ENCODE assay signal across 21 mouse cellular contexts in the genomic region with DNA sequence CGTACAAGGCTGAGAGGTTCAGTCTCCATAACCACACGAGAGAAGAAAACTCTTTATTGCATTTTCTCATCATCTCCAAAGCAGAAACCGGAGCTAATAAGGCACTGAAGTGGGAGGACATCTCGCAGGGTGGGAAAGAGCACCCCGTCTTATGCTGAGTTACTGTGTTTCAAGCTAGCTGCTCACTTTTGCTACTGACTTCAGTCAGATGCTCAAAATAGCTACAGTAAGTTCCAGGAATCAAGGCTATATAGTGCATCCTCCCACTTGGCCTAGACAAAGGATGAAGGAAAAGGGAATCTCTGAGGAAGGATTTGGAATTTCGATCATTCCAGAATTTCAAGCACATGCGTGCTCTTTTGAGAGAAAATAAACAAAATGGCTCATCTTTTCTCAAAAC. TPM values are rescaled to one million over a fixed set of nuclear protein-coding genes. Genes with fewer than 3 reads are reported as not detected.
A peak's percentile ranks its signal among the peaks of the same experiment; 100 is the strongest.
DNase-seq lines count a peak whose midpoint lies in the region; ATAC-seq lines count a peak whose summit lies in the region.
"Had no signal": no experiment of that assay in that cellular context is flagged by ENCODE, and none has a peak within 500 bp of the region (broad histone marks: within the 10 kb centered on the region; RNA-seq: fewer than 3 reads in every experiment).

No protein-coding gene starts in this region.

- DNase-seq in frontal cortex, adult 2 months (ENCODE audit: extremely low spot score in 1 of 2, low spot score in 1 of 2): no peak
- DNase-seq in testis, postnatal 14 days (ENCODE audit: low spot score): peak; percentile 15
- DNase-seq in testis, postnatal 10 days (ENCODE audit: low spot score): no peak
- DNase-seq: adrenal gland, adult 2 months; adrenal gland, postnatal 10 days; adrenal gland, postnatal 25 days; B cell, adult 2 months; cerebellum, adult 11-12 months; cerebellum, adult 2 months; cerebellum, adult 9-10 months; cerebellum, postnatal 10 days; cerebellum, postnatal 25 days; forebrain, postnatal 0 days had no signal

- ATAC-seq in frontal cortex, adult (ENCODE audit: low TSS enrichment): peak; percentile 94
- ATAC-seq in activated CD4-positive, CD25-positive, alpha-beta regulatory T cell, adult 4 months: no peak
- ATAC-seq: CD4-positive, CD25-positive, alpha-beta regulatory T cell, adult 4 months; forebrain, embryonic 13.5 days; forebrain, embryonic 15.5 days; forebrain, postnatal 0 days; Patski had no signal

RNA-seq across cellular contexts. Expression of a gene that starts 6.1 kb away (rescaled TPM):
- 0.11 and 0.32 TPM in 2 replicates for polyA plus RNA-seq in frontal cortex, adult 2 months (2012; rRNA removed)
- 10 to 100 TPM; 32.4 to 41.6 TPM for polyA plus RNA-seq in activated CD4-positive, CD25-positive, alpha-beta regulatory T cell, adult 4 months (2017; shearing (Covaris generic))
- polyA plus RNA-seq: adrenal gland, adult 2 months; embryonic facial prominence, embryonic 10.5 days; forebrain, embryonic 11.5 days; Patski had no signal

RNA-seq across cellular contexts. Expression of a gene that starts 32.0 kb away (rescaled TPM):
- polyA plus RNA-seq in frontal cortex, adult 2 months (2012; rRNA removed): 71.2 and 75.4 TPM in 2 replicates
- polyA plus RNA-seq in activated CD4-positive, CD25-positive, alpha-beta regulatory T cell, adult 4 months (2017; shearing (Covaris generic)): 100 to 1,000 TPM; 227 to 271 TPM

Comparison
In these comparisons a context has a peak if more than half of its experiments do, and no peak if none do; other contexts are left out.
1. RNA of a gene that starts 6.1 kb away (polyA plus RNA-seq): 32.4 to 41.6 TPM in activated CD4-positive, CD25-positive, alpha-beta regulatory T cell, adult 4 months; 0.11 to 0.32 TPM in frontal cortex, adult 2 months; every median in the first group is over 10 times any median in the second.